Mouse (Mus musculus): Measurements from ENCODE around the gene Zbtb32. TPM values are rescaled to one million over a fixed set of nuclear protein-coding genes. Genes with fewer than 3 reads are reported as not detected.
A peak's percentile ranks its signal among the peaks of the same experiment; 100 is the strongest.

Gene Zbtb32
- total RNA-seq (2021), result not detected
- long read RNA-seq, experiment 1, result 0 reads
- long read RNA-seq, experiment 2, result 0 reads

GRCm38 (mm10) chr7:30598786-30599185 lies at the start of gene Zbtb32:
Gene Zbtb32, minus strand, starts transcription at chr7:30598909.
- intact Hi-C loops (cut with DNase I), result no loop called here
- no peak for DNase-seq (ENCODE audit: low spot score in 2 of 2)

- no peak for DNase-seq (ENCODE audit: low spot score in 2 of 2)
- intact Hi-C loops (cut with DNase I), result no loop called here
Observed at GRCm38 (mm10) chr7:30639083-30639482, 40.4 kb upstream of the Zbtb32 start.

- intact Hi-C loops (cut with DNase I), result no loop called here
- no peak for DNase-seq (ENCODE audit: low spot score in 2 of 2)
Observed at GRCm38 (mm10) chr7:30636395-30636794, 37.7 kb upstream of the Zbtb32 start.

GRCm38 (mm10) chr7:30635752-30636151 lies 37.0 kb upstream of the Zbtb32 start, which contains the start of gene Etv2:
Gene Etv2, minus strand, starts transcription at chr7:30635852.
- intact Hi-C loops (cut with DNase I), result no loop called here
- DNase-seq (ENCODE audit: low spot score in 2 of 2), result no peak

- intact Hi-C loops (cut with DNase I), result no loop called here
- DNase-seq (ENCODE audit: low spot score in 2 of 2), result peak; percentile 14 to 40
Observed at GRCm38 (mm10) chr7:30634621-30635020, 35.9 kb upstream of the Zbtb32 start.

- intact Hi-C loops (cut with DNase I), result no loop called here
- DNase-seq (ENCODE audit: low spot score in 2 of 2), result no peak
Observed at GRCm38 (mm10) chr7:30633762-30634412, 35.2 kb upstream of the Zbtb32 start.

GRCm38 (mm10) chr7:30629013-30629412 lies 30.3 kb upstream of the Zbtb32 start:
- DNase-seq (ENCODE audit: low spot score in 2 of 2), result no peak
- intact Hi-C loops (cut with DNase I), result no loop called here

- DNase-seq (ENCODE audit: low spot score in 2 of 2), result no peak
Observed at GRCm38 (mm10) chr7:30626647-30627046, 27.9 kb upstream of the Zbtb32 start.

GRCm38 (mm10) chr7:30625530-30626384 lies 27.0 kb upstream of the Zbtb32 start, which contains the start of gene Cox6b1:
Gene Cox6b1, minus strand, starts transcription at chr7:30626151.
- DNase-seq (ENCODE audit: low spot score in 2 of 2), result peak; percentile 85 to 86
- intact Hi-C loops (cut with DNase I), result no loop called here

More at GRCm38 (mm10) chr7:30626647-30627046, 27.9 kb upstream of the Zbtb32 start:
- intact Hi-C loops (cut with DNase I), result no loop called here

- peak in 1 of 2 experiments; percentile 30 for DNase-seq (ENCODE audit: low spot score in 2 of 2)
- intact Hi-C loops (cut with DNase I), result loop anchor here (10.0 kb wide), 1 partner anchor 236 kb away; the partner anchor contains the start of gene Ffar3
Observed at GRCm38 (mm10) chr7:30619202-30619601, 20.5 kb upstream of the Zbtb32 start.

GRCm38 (mm10) chr7:30618658-30619057 lies 19.9 kb upstream of the Zbtb32 start:
- intact Hi-C loops (cut with DNase I), result loop anchor here (10.0 kb wide), 1 partner anchor 236 kb away; the partner anchor contains the start of gene Ffar3
- DNase-seq (ENCODE audit: low spot score in 2 of 2), result no peak

GRCm38 (mm10) chr7:30615049-30615760 lies 16.5 kb upstream of the Zbtb32 start:
- intact Hi-C loops (cut with DNase I), result loop anchor here (10.0 kb wide), 1 partner anchor 240 kb away; the partner anchor contains the start of gene Ffar3

GRCm38 (mm10) chr7:30614454-30614853 lies 15.7 kb upstream of the Zbtb32 start:
- intact Hi-C loops (cut with DNase I), result loop anchor here (10.0 kb wide), 1 partner anchor 240 kb away; the partner anchor contains the start of gene Ffar3
- no peak for DNase-seq (ENCODE audit: low spot score in 2 of 2)

More at GRCm38 (mm10) chr7:30615049-30615760, 16.5 kb upstream of the Zbtb32 start:
- no peak for DNase-seq (ENCODE audit: low spot score in 2 of 2)

GRCm38 (mm10) chr7:30613529-30614112 lies 14.9 kb upstream of the Zbtb32 start:
- peak; percentile 44 to 63 for DNase-seq (ENCODE audit: low spot score in 2 of 2)
- intact Hi-C loops (cut with DNase I), result loop anchor here (2.0 to 10.0 kb wide), 2 partner anchors 25 to 241 kb away; partner anchors contain the start of genes Ffar3 and Kmt2b

- intact Hi-C loops (cut with DNase I), result loop anchor here (2.0 to 10.0 kb wide), 2 partner anchors 24 to 242 kb away; partner anchors contain the start of genes Ffar3 and Kmt2b
- no peak for DNase-seq (ENCODE audit: low spot score in 2 of 2)
Observed at GRCm38 (mm10) chr7:30612654-30613402, 14.1 kb upstream of the Zbtb32 start, which contains the start of gene Upk1a. Gene Upk1a, minus strand, starts transcription at chr7:30612847.

GRCm38 (mm10) chr7:30610043-30610442 lies 11.3 kb upstream of the Zbtb32 start:
- intact Hi-C loops (cut with DNase I), result loop anchor here (10.0 kb wide), 1 partner anchor 245 kb away; the partner anchor contains the start of gene Ffar3
- DNase-seq (ENCODE audit: low spot score in 2 of 2), result no peak

GRCm38 (mm10) chr7:30608476-30608875 lies 9.8 kb upstream of the Zbtb32 start:
- DNase-seq (ENCODE audit: low spot score in 2 of 2), result no peak
- intact Hi-C loops (cut with DNase I), result no loop called here

GRCm38 (mm10) chr7:30607706-30608309 lies 9.1 kb upstream of the Zbtb32 start:
- peak; percentile 43 to 52 for DNase-seq (ENCODE audit: low spot score in 2 of 2)
- intact Hi-C loops (cut with DNase I), result no loop called here
